Mouse (Mus musculus): Measurements from ENCODE around the gene Tesc.

Gene Tesc

GRCm38 (mm10) chr5:118027698-118028190 lies at the start of gene Tesc:
Tesc (plus strand) TSS chr5:118027743.
- DNase-seq (ENCODE audit: low spot score in 2 of 2), result no peak

- no peak for DNase-seq (ENCODE audit: low spot score in 2 of 2)
Observed at GRCm38 (mm10) chr5:117978159-117978697, 49.3 kb upstream of the Tesc start.

GRCm38 (mm10) chr5:117979082-117979481 lies 48.5 kb upstream of the Tesc start:
- DNase-seq (ENCODE audit: low spot score in 2 of 2), result no peak

- no peak for DNase-seq (ENCODE audit: low spot score in 2 of 2)
Observed at GRCm38 (mm10) chr5:117980921-117981320, 46.6 kb upstream of the Tesc start.

GRCm38 (mm10) chr5:117981943-117982342 lies 45.6 kb upstream of the Tesc start:
- no peak for DNase-seq (ENCODE audit: low spot score in 2 of 2)

GRCm38 (mm10) chr5:117986327-117986726 lies 41.2 kb upstream of the Tesc start:
- no peak for DNase-seq (ENCODE audit: low spot score in 2 of 2)

GRCm38 (mm10) chr5:117987891-117988290 lies 39.7 kb upstream of the Tesc start:
- DNase-seq (ENCODE audit: low spot score in 2 of 2), result no peak

- DNase-seq (ENCODE audit: low spot score in 2 of 2), result no peak
Observed at GRCm38 (mm10) chr5:117988367-117988766, 39.2 kb upstream of the Tesc start.

- no peak for DNase-seq (ENCODE audit: low spot score in 2 of 2)
Observed at GRCm38 (mm10) chr5:117989773-117990172, 37.8 kb upstream of the Tesc start.

GRCm38 (mm10) chr5:117990957-117991356 lies 36.6 kb upstream of the Tesc start:
- DNase-seq (ENCODE audit: low spot score in 2 of 2), result no peak

- DNase-seq (ENCODE audit: low spot score in 2 of 2), result peak in 1 of 2 experiments; percentile 64
Observed at GRCm38 (mm10) chr5:117993550-117993949, 34.0 kb upstream of the Tesc start.

- no peak for DNase-seq (ENCODE audit: low spot score in 2 of 2)
Observed at GRCm38 (mm10) chr5:117995372-117995901, 32.1 kb upstream of the Tesc start.

GRCm38 (mm10) chr5:117995911-117996310 lies 31.6 kb upstream of the Tesc start:
- no peak for DNase-seq (ENCODE audit: low spot score in 2 of 2)

GRCm38 (mm10) chr5:117996581-117996980 lies 31.0 kb upstream of the Tesc start:
- DNase-seq (ENCODE audit: low spot score in 2 of 2), result no peak

GRCm38 (mm10) chr5:117997434-117997970 lies 30.0 kb upstream of the Tesc start:
- no peak for DNase-seq (ENCODE audit: low spot score in 2 of 2)

GRCm38 (mm10) chr5:117999061-117999460 lies 28.5 kb upstream of the Tesc start:
- DNase-seq (ENCODE audit: low spot score in 2 of 2), result no peak

GRCm38 (mm10) chr5:117999584-117999983 lies 28.0 kb upstream of the Tesc start:
- peak; percentile 48 to 51 for DNase-seq (ENCODE audit: low spot score in 2 of 2)

GRCm38 (mm10) chr5:118002059-118002458 lies 25.5 kb upstream of the Tesc start:
- peak in 1 of 2 experiments; percentile 57 for DNase-seq (ENCODE audit: low spot score in 2 of 2)

- peak in 1 of 2 experiments; percentile 60 for DNase-seq (ENCODE audit: low spot score in 2 of 2)
Observed at GRCm38 (mm10) chr5:118004619-118005018, 22.9 kb upstream of the Tesc start.

GRCm38 (mm10) chr5:118005728-118006127 lies 21.8 kb upstream of the Tesc start:
- DNase-seq (ENCODE audit: low spot score in 2 of 2), result no peak

- no peak for DNase-seq (ENCODE audit: low spot score in 2 of 2)
Observed at GRCm38 (mm10) chr5:118008344-118008743, 19.2 kb upstream of the Tesc start.

- DNase-seq (ENCODE audit: low spot score in 2 of 2), result no peak
Observed at GRCm38 (mm10) chr5:118010872-118011271, 16.7 kb upstream of the Tesc start.

GRCm38 (mm10) chr5:118011796-118012195 lies 15.7 kb upstream of the Tesc start:
- DNase-seq (ENCODE audit: low spot score in 2 of 2), result no peak

Data from right cerebral cortex, postnatal 36 days (tissue).